In the genomic region with DNA sequence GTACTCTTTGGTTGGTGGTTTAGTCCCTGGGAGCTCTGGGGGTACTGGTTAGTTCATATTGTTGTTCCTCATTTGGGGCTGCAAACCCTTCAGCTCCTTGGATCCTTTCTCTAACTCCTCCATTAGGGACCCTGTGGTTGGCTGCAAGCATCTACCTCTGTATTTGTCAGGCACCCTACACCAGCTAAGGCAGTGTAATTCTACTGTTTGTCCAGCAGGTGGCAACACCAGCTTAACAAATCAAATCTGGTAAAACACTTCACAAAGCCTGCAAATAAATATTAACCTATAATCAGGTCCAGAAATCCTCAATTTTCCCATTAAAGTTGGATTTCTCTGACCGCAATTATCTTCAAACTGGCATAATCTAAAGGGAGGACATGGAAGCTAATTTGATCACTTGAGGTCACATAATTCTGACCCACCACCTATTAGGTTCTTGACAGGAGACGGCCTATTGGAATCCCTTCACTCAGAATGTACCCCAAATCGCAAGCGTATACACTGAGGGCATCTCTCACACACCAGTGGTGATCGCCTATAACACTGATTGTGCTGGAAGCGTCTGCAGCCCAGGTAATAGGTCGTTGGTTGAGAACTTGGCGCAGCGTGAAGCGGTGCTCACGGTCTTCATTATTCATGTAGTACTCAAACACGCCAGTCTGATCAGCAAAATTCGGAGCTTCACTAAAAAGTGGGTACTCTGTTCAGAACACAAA, we compare ENCODE assay signal across 9 mouse cellular contexts. TPM values are rescaled to one million over a fixed set of nuclear protein-coding genes. Genes with fewer than 3 reads are reported as not detected.
DNase-seq lines count a peak whose midpoint lies in the region; ATAC-seq and TF ChIP-seq lines count a peak whose summit lies in the region.
"Had no signal": no experiment of that assay in that cellular context is flagged by ENCODE, and none has a peak within 500 bp of the region (broad histone marks: within the 10 kb centered on the region; RNA-seq: fewer than 3 reads in every experiment).

No protein-coding gene starts in this region.

- H3K9ac ChIP-seq in forebrain, embryonic 12.5 days, result no peak overlapping the region
- no peak overlapping the region for H3K9ac ChIP-seq in kidney, embryonic 15.5 days

- H3K36me3 ChIP-seq in testis, adult 2 months (ENCODE audit: control insufficient read depth, insufficient read depth, low read length), result no peaks in the 10 kb centered on the region
- peaks cover 10% of the 10 kb centered on the region for H3K36me3 ChIP-seq in forebrain, embryonic 12.5 days (replicated peaks)
- peaks cover 19% of the 10 kb centered on the region; the same call in 1 of the 2 replicates for H3K36me3 ChIP-seq in kidney, embryonic 15.5 days

- no peak overlapping the region for H3K4me3 ChIP-seq in testis, adult 2 months (ENCODE audit: control insufficient read depth, low read depth, low read length)
- no peak overlapping the region for H3K4me3 ChIP-seq in forebrain, embryonic 12.5 days (replicated peaks)
- no peak overlapping the region for H3K4me3 ChIP-seq in kidney, embryonic 15.5 days (replicated peaks)

- H3K4me2 ChIP-seq in forebrain, embryonic 12.5 days, result no peak overlapping the region
- no peak overlapping the region for H3K4me2 ChIP-seq in kidney, embryonic 15.5 days

- H3K27ac ChIP-seq in testis, adult 2 months (ENCODE audit: control insufficient read depth, insufficient read depth, low read depth, low read length), result no peak overlapping the region
- no peak overlapping the region for H3K27ac ChIP-seq in forebrain, embryonic 12.5 days
- no peak overlapping the region for H3K27ac ChIP-seq in kidney, embryonic 15.5 days

- 91% methylated on average over 13 of the region's 13 CpGs for WGBS in forebrain, embryonic 12.5 days
- 87% methylated on average over 13 of the region's 13 CpGs for WGBS in kidney, embryonic 15.5 days

- no peaks in the 10 kb centered on the region for H3K27me3 ChIP-seq in testis, adult 2 months (ENCODE audit: control insufficient read depth, insufficient read depth, low read length)
- no peaks in the 10 kb centered on the region for H3K27me3 ChIP-seq in forebrain, embryonic 12.5 days
- no peaks in the 10 kb centered on the region for H3K27me3 ChIP-seq in kidney, embryonic 15.5 days

- 0 out of 2 replicates have a peak, but pooled peaks have one; percentile 44 for ATAC-seq in forebrain, embryonic 12.5 days (ENCODE audit: low FRiP score)
- ATAC-seq in kidney, embryonic 15.5 days (replicated peaks; ENCODE audit: low FRiP score), result peak; percentile 46; the same call in 1 of the 2 replicates

- DNase-seq in adrenal gland, postnatal 14 days, result peak; percentile 25
- DNase-seq in adrenal gland, postnatal 4 days (ENCODE audit: low spot score in 2 of 2), result no peak
- DNase-seq in testis, postnatal 14 days (ENCODE audit: low spot score), result no peak
- DNase-seq in mesoderm, embryonic 11.5 days (ENCODE audit: low read depth, low spot score), result peak; percentile 58
- DNase-seq in thymus, postnatal 25 days, result peak; percentile 26

- TF ChIP-seq CTCF in testis, adult 2 months (IDR thresholded peaks at IDR 0.05; ENCODE audit: control insufficient read depth, insufficient read depth, insufficient replicate concordance, low read depth, low read length), result peak; percentile 42; the same call in 1 of the 2 replicates

- TF ChIP-seq POLR2A in testis, adult 2 months (IDR thresholded peaks at IDR 0.05; ENCODE audit: control insufficient read depth, low read depth, low read length), result no peak

- H3K9me3 ChIP-seq in forebrain, embryonic 12.5 days, result no peaks in the 10 kb centered on the region
- H3K9me3 ChIP-seq in kidney, embryonic 15.5 days (replicated peaks), result no peaks in the 10 kb centered on the region

- no peaks in the 10 kb centered on the region for H3K4me1 ChIP-seq in testis, adult 2 months (ENCODE audit: control insufficient read depth, insufficient read depth, low read length)
- H3K4me1 ChIP-seq in forebrain, embryonic 12.5 days, result no peaks in the 10 kb centered on the region
- H3K4me1 ChIP-seq in kidney, embryonic 15.5 days, result 0 out of 2 replicates have a peak, but pooled peaks cover 2% of the 10 kb centered on the region

RNA-seq across cellular contexts. Expression of a gene that starts 46.6 kb away (rescaled TPM):
- 15.8 and 20.8 TPM in 2 replicates for total RNA-seq in adrenal gland, postnatal 14 days (2021)
- 10 to 100 TPM; 15.3 to 18.2 TPM for total RNA-seq in adrenal gland, postnatal 4 days (2021)
- polyA plus RNA-seq in testis, adult 2 months (2012; rRNA removed), result 28.0 and 38.2 TPM in 2 replicates
- polyA plus RNA-seq in forebrain, embryonic 12.5 days (2016; fragmentation: Nextera tagmentation; extraction: Ambion mirVana), result 13.7 and 14.2 TPM in 2 replicates
- 13.4 and 13.5 TPM in 2 replicates for polyA plus RNA-seq in kidney, embryonic 15.5 days (2015; fragmentation: Nextera tagmentation; extraction: Ambion mirVana)

RNA-seq across cellular contexts. Expression of a gene that starts 55.8 kb away (rescaled TPM):
- total RNA-seq in adrenal gland, postnatal 14 days (2021), result 0.59 and 2.2 TPM in 2 replicates
- 1 to 10 TPM; 1.7 to 1.9 TPM for total RNA-seq in adrenal gland, postnatal 4 days (2021)
- 1.4 TPM in 2 replicates for polyA plus RNA-seq in testis, adult 2 months (2012; rRNA removed)
- 0.23 and 0.28 TPM in 2 replicates for polyA plus RNA-seq in forebrain, embryonic 12.5 days (2016; fragmentation: Nextera tagmentation; extraction: Ambion mirVana)
- 1.2 and 1.6 TPM in 2 replicates for polyA plus RNA-seq in kidney, embryonic 15.5 days (2015; fragmentation: Nextera tagmentation; extraction: Ambion mirVana)
- polyA plus RNA-seq: C2C12 had no signal

Comparison
In these comparisons a context has a peak if more than half of its experiments do, and no peak if none do; other contexts are left out.
1. DNase-seq: peak in adrenal gland, postnatal 14 days (single experiment), mesoderm, embryonic 11.5 days (single experiment) and thymus, postnatal 25 days (single experiment); none in adrenal gland, postnatal 4 days (0 of 2) and testis, postnatal 14 days (single experiment).